ENCODE assay signal across 26 mouse cellular contexts in the genomic region with DNA sequence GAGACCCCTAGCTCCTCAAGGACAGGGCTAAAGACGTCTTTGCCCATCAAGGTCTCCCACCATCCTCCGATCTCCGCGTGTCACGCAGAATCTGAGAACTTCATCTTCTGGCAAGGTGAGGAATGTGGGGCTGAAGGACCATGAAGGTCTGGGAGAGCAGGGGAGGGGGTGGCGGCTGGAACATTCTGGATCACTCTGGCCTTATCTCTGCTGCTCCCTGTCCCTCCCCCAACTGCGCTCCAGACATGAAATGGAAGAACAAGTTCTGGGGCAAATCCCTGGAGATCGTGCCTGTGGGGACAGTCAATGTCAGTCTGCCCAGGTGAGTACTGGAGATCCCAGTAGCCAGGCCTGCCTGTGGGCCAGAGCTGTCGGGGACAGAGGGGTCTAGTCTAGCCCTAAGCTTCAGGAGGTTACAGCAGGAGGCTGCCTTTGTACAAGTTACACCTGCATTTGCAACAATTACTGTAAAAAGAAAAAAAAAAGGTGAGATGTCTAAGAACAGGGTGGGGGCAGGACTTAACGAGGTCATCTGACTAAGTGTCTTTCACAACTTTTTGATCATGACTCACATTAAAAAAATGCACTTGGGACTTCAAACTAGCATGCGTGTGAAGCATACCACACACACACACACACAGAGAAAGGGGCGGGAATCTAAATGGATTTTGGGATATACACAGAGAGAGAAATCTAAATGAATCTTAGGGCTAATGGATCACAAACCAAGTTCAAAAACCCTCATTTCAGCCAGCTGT. TPM values are rescaled to one million over a fixed set of nuclear protein-coding genes. Genes with fewer than 3 reads are reported as not detected.
DNase-seq lines count a peak whose midpoint lies in the region; ATAC-seq and TF ChIP-seq lines count a peak whose summit lies in the region.
"Had no signal": no experiment of that assay in that cellular context is flagged by ENCODE, and none has a peak within 500 bp of the region (broad histone marks: within the 10 kb centered on the region; RNA-seq: fewer than 3 reads in every experiment).

No protein-coding gene starts in this region.

- H3K9me3 ChIP-seq in lung, postnatal 0 days (ENCODE audit: low read length): no peaks in the 10 kb centered on the region
- no peaks in the 10 kb centered on the region for H3K9me3 ChIP-seq in E14TG2a.4 (ENCODE audit: low read length)
- H3K9me3 ChIP-seq: embryonic facial prominence, embryonic 12.5 days; neural tube, embryonic 15.5 days; stomach, embryonic 15.5 days had no signal

- TF ChIP-seq EP300 in lung, postnatal 0 days (IDR thresholded peaks at IDR 0.05): peak; percentile 74

- 61% methylated on average over 12 of the region's 12 CpGs for WGBS in lung, postnatal 0 days

- H3K27me3 ChIP-seq in lung, postnatal 0 days (replicated peaks; ENCODE audit: insufficient read depth, low read length): no peaks in the 10 kb centered on the region
- no peaks in the 10 kb centered on the region for H3K27me3 ChIP-seq in E14TG2a.4 (ENCODE audit: insufficient read depth, low read length)
- H3K27me3 ChIP-seq: embryonic facial prominence, embryonic 12.5 days; neural tube, embryonic 15.5 days; stomach, embryonic 15.5 days had no signal

- no peak for TF ChIP-seq CTCF in lung, postnatal 0 days (IDR thresholded peaks at IDR 0.05)
- no peak for TF ChIP-seq CTCF in E14TG2a.4 (conservative IDR thresholded peaks at IDR 0.05; ENCODE audit: low read length)

- H3K36me3 ChIP-seq in lung, postnatal 0 days (ENCODE audit: insufficient read depth, low read length): peaks cover 8% of the 10 kb centered on the region; the same call in 1 of the 2 replicates
- H3K36me3 ChIP-seq in E14TG2a.4 (ENCODE audit: insufficient read depth, low read length): peaks cover 21% of the 10 kb centered on the region

- no peak overlapping the region for H3K9ac ChIP-seq in lung, postnatal 0 days (replicated peaks; ENCODE audit: low read depth)
- H3K9ac ChIP-seq: embryonic facial prominence, embryonic 12.5 days; liver, embryonic 14.5 days; neural tube, embryonic 15.5 days; stomach, embryonic 15.5 days had no signal

- ATAC-seq in lung, postnatal 0 days: peak; percentile 53
- ATAC-seq: forebrain, embryonic 14.5 days; hindbrain, embryonic 16.5 days had no signal

- peak overlapping the region; percentile 0; the same call in 1 of the 2 replicates for H3K27ac ChIP-seq in lung, postnatal 0 days (ENCODE audit: low read length)
- H3K27ac ChIP-seq: embryonic facial prominence, embryonic 12.5 days; heart, adult 2 months; kidney, postnatal 0 days; liver, embryonic 14.5 days; neural tube, embryonic 15.5 days; stomach, embryonic 15.5 days had no signal

- DNase-seq in lung, postnatal 0 days (ENCODE audit: low spot score): peak; percentile 83
- DNase-seq in lung, postnatal 10 days: no peak
- DNase-seq in 3T3-L1 (ENCODE audit: low read depth, low spot score): peak; percentile 88
- DNase-seq in testis, postnatal 10 days (ENCODE audit: low spot score): peak; percentile 60
- no peak for DNase-seq in frontal cortex, adult 2 months (ENCODE audit: extremely low spot score in 1 of 2, low spot score in 1 of 2)
- DNase-seq in layer of hippocampus, adult 9-10 months (ENCODE audit: low spot score): no peak
- DNase-seq: adrenal gland, adult 8-10 months; cerebellum, adult 8-10 months; gastrocnemius, postnatal 36 days; heart, adult 2 months; heart, postnatal 14 days; kidney, adult 8-10 months; liver; lung, adult 2 months; right cerebral cortex, postnatal 25 days; thymus, postnatal 4 days had no signal

- H3K4me1 ChIP-seq in lung, postnatal 0 days (ENCODE audit: insufficient read depth, low read depth, low read length): no peaks in the 10 kb centered on the region
- H3K4me1 ChIP-seq in E14TG2a.4 (replicated peaks; ENCODE audit: low read depth, low read length): peaks cover 65% of the 10 kb centered on the region
- H3K4me1 ChIP-seq: embryonic facial prominence, embryonic 12.5 days; neural tube, embryonic 15.5 days had no signal

- no peak overlapping the region for H3K4me2 ChIP-seq in lung, postnatal 0 days (replicated peaks; ENCODE audit: low read depth, low read length)
- H3K4me2 ChIP-seq: embryonic facial prominence, embryonic 12.5 days; stomach, embryonic 15.5 days had no signal

- H3K4me3 ChIP-seq in lung, postnatal 0 days (ENCODE audit: low read depth, low read length): no peak overlapping the region
- 0 out of 2 replicates have a peak overlapping the region, but pooled peaks have one; percentile 74 for H3K4me3 ChIP-seq in E14TG2a.4 (replicated peaks; ENCODE audit: low read length)
- H3K4me3 ChIP-seq: embryonic facial prominence, embryonic 12.5 days; heart, adult 2 months; neural tube, embryonic 15.5 days; stomach, embryonic 15.5 days had no signal

RNA-seq across cellular contexts. Expression of gene Osbpl7, which starts 15.3 kb away (rescaled TPM):
- polyA plus RNA-seq in lung, postnatal 0 days (2015; fragmentation: Nextera tagmentation; extraction: Ambion mirVana): 11.4 and 11.9 TPM in 2 replicates
- polyA plus RNA-seq in frontal cortex, adult 2 months (2012; rRNA removed): 11.2 and 14.0 TPM in 2 replicates

RNA-seq across cellular contexts. Expression of gene Mrpl10, which starts 24.4 kb away (rescaled TPM):
- polyA plus RNA-seq in lung, postnatal 0 days (2015; fragmentation: Nextera tagmentation; extraction: Ambion mirVana): 50.8 and 53.5 TPM in 2 replicates
- 60.2 and 66.3 TPM in 2 replicates for polyA plus RNA-seq in frontal cortex, adult 2 months (2012; rRNA removed)

RNA-seq across cellular contexts. Expression of gene Lrrc46, which starts 24.5 kb away (rescaled TPM):
- polyA plus RNA-seq in lung, postnatal 0 days (2015; fragmentation: Nextera tagmentation; extraction: Ambion mirVana): 7.5 and 9.8 TPM in 2 replicates
- polyA plus RNA-seq in frontal cortex, adult 2 months (2012; rRNA removed): 0.82 TPM in 2 replicates

RNA-seq across cellular contexts. Expression of gene Scrn2, which starts 36.0 kb away (rescaled TPM):
- 15.7 and 17.2 TPM in 2 replicates for polyA plus RNA-seq in lung, postnatal 0 days (2015; fragmentation: Nextera tagmentation; extraction: Ambion mirVana)
- polyA plus RNA-seq in frontal cortex, adult 2 months (2012; rRNA removed): 6.1 and 6.3 TPM in 2 replicates

RNA-seq across cellular contexts. Expression of gene Tbx21, which starts 49.4 kb away (rescaled TPM):
- 0.12 and 0.13 TPM in 2 replicates for polyA plus RNA-seq in lung, postnatal 0 days (2015; fragmentation: Nextera tagmentation; extraction: Ambion mirVana)
- polyA plus RNA-seq in frontal cortex, adult 2 months (2012; rRNA removed): 9.7 and 10.1 TPM in 2 replicates
- polyA plus RNA-seq: intestine, embryonic 14.5 days; kidney, postnatal 0 days; limb, embryonic 11.5 days; stomach, embryonic 15.5 days had no signal

Comparison
In these comparisons a context has a peak if more than half of its experiments do, and no peak if none do; other contexts are left out.
1. DNase-seq: peak in lung, postnatal 0 days (single experiment), 3T3-L1 (single experiment) and testis, postnatal 10 days (single experiment); none in lung, postnatal 10 days (single experiment), frontal cortex, adult 2 months (0 of 2) and layer of hippocampus, adult 9-10 months (single experiment).